Mouse (Mus musculus): ENCODE results near the gene Hdac9. TPM values are rescaled to one million over a fixed set of nuclear protein-coding genes. Genes with fewer than 3 reads are reported as not detected.

Hdac9 gene
- polyA plus RNA-seq, 1 experiment from 2014 or later: 4.6 TPM

GRCm38 (mm10) chr12:34191246-34191645, 725.6 kb downstream of the Hdac9 start:
- Histone ChIP-seq H3K27me3 (ENCODE audit: control insufficient read depth, insufficient read depth, low read length) (no peaks in the 10 kb centered on the region), H3K4me1 (ENCODE audit: control insufficient read depth, insufficient read depth, low read length) (no peaks in the 10 kb centered on the region), H3K27ac (ENCODE audit: low read length) (no peak overlapping the region), H3K4me3 (replicated peaks; ENCODE audit: low read length) (no peak overlapping the region), H3K9me3 (replicated peaks; ENCODE audit: control insufficient read depth, low read length) (no peaks in the 10 kb centered on the region), H3K36me3 (ENCODE audit: control insufficient read depth, insufficient read depth, low read length) (no peaks in the 10 kb centered on the region), H3K4me2 (ENCODE audit: low read depth, low read length) (no peak overlapping the region), H3K9ac (ENCODE audit: low read length) (no peak overlapping the region)
- 81% methylated on average over 1 of the region's 1 CpGs for WGBS
- no peak for ATAC-seq (ENCODE audit: insufficient read depth, low FRiP score)

GRCm38 (mm10) chr12:34178931-34179330, 738.0 kb downstream of the Hdac9 start:
- Histone ChIP-seq H3K4me3 (replicated peaks; ENCODE audit: low read length) (no peak overlapping the region), H3K36me3 (ENCODE audit: control insufficient read depth, insufficient read depth, low read length) (no peaks in the 10 kb centered on the region), H3K27ac (ENCODE audit: low read length) (no peak overlapping the region), H3K9me3 (replicated peaks; ENCODE audit: control insufficient read depth, low read length) (no peaks in the 10 kb centered on the region), H3K4me1 (ENCODE audit: control insufficient read depth, insufficient read depth, low read length) (no peaks in the 10 kb centered on the region), H3K27me3 (ENCODE audit: control insufficient read depth, insufficient read depth, low read length) (no peaks in the 10 kb centered on the region), H3K4me2 (ENCODE audit: low read depth, low read length) (no peak overlapping the region), H3K9ac (ENCODE audit: low read length) (no peak overlapping the region)
- ATAC-seq (ENCODE audit: insufficient read depth, low FRiP score): no peak
- 84% methylated on average over 4 of the region's 4 CpGs for WGBS

- no peaks in the 10 kb centered on the region for H3K36me3 ChIP-seq (ENCODE audit: control insufficient read depth, insufficient read depth, low read length)
- H3K4me3 ChIP-seq (replicated peaks; ENCODE audit: low read length): no peak overlapping the region
- no peak overlapping the region for H3K4me2 ChIP-seq (ENCODE audit: low read depth, low read length)
- no peak overlapping the region for H3K9ac ChIP-seq (ENCODE audit: low read length)
- no peak overlapping the region for H3K27ac ChIP-seq (ENCODE audit: low read length)
- no peak for ATAC-seq (ENCODE audit: insufficient read depth, low FRiP score)
- H3K4me1 ChIP-seq (ENCODE audit: control insufficient read depth, insufficient read depth, low read length): no peaks in the 10 kb centered on the region
- no peaks in the 10 kb centered on the region for H3K9me3 ChIP-seq (replicated peaks; ENCODE audit: control insufficient read depth, low read length)
- 88% methylated on average over 3 of the region's 3 CpGs for WGBS
- H3K27me3 ChIP-seq (ENCODE audit: control insufficient read depth, insufficient read depth, low read length): no peaks in the 10 kb centered on the region
These were observed 740.1 kb downstream of the Hdac9 start for GRCm38 (mm10) chr12:34176790-34177189.

GRCm38 (mm10) chr12:34173036-34173435, 743.9 kb downstream of the Hdac9 start:
- no peaks in the 10 kb centered on the region for H3K36me3 ChIP-seq (ENCODE audit: control insufficient read depth, insufficient read depth, low read length)
- H3K27ac ChIP-seq (ENCODE audit: low read length): no peak overlapping the region
- WGBS: 63% methylated on average over 1 of the region's 1 CpGs

GRCm38 (mm10) chr12:34170601-34171000, 746.3 kb downstream of the Hdac9 start:
- H3K9ac ChIP-seq (ENCODE audit: low read length): no peak overlapping the region
- ATAC-seq (ENCODE audit: insufficient read depth, low FRiP score): no peak
- no peaks in the 10 kb centered on the region for H3K36me3 ChIP-seq (ENCODE audit: control insufficient read depth, insufficient read depth, low read length)
- WGBS: 63% methylated on average over 3 of the region's 3 CpGs
- no peaks in the 10 kb centered on the region for H3K4me1 ChIP-seq (ENCODE audit: control insufficient read depth, insufficient read depth, low read length)
- no peak overlapping the region for H3K27ac ChIP-seq (ENCODE audit: low read length)
- H3K9me3 ChIP-seq (replicated peaks; ENCODE audit: control insufficient read depth, low read length): no peaks in the 10 kb centered on the region
- H3K4me2 ChIP-seq (ENCODE audit: low read depth, low read length): no peak overlapping the region
- H3K4me3 ChIP-seq (replicated peaks; ENCODE audit: low read length): no peak overlapping the region
- H3K27me3 ChIP-seq (ENCODE audit: control insufficient read depth, insufficient read depth, low read length): no peaks in the 10 kb centered on the region

More at GRCm38 (mm10) chr12:34173036-34173435, 743.9 kb downstream of the Hdac9 start:
- no peaks in the 10 kb centered on the region for H3K4me1 ChIP-seq (ENCODE audit: control insufficient read depth, insufficient read depth, low read length)
- no peak overlapping the region for H3K4me3 ChIP-seq (replicated peaks; ENCODE audit: low read length)
- no peaks in the 10 kb centered on the region for H3K27me3 ChIP-seq (ENCODE audit: control insufficient read depth, insufficient read depth, low read length)
- no peak for ATAC-seq (ENCODE audit: insufficient read depth, low FRiP score)
- H3K4me2 ChIP-seq (ENCODE audit: low read depth, low read length): no peak overlapping the region
- no peak overlapping the region for H3K9ac ChIP-seq (ENCODE audit: low read length)
- H3K9me3 ChIP-seq (replicated peaks; ENCODE audit: control insufficient read depth, low read length): no peaks in the 10 kb centered on the region

- Histone ChIP-seq H3K9ac (ENCODE audit: low read length) (no peak overlapping the region), H3K9me3 (replicated peaks; ENCODE audit: control insufficient read depth, low read length) (no peaks in the 10 kb centered on the region), H3K4me3 (replicated peaks; ENCODE audit: low read length) (no peak overlapping the region), H3K27me3 (ENCODE audit: control insufficient read depth, insufficient read depth, low read length) (no peaks in the 10 kb centered on the region), H3K36me3 (ENCODE audit: control insufficient read depth, insufficient read depth, low read length) (no peaks in the 10 kb centered on the region), H3K4me2 (ENCODE audit: low read depth, low read length) (no peak overlapping the region), H3K4me1 (ENCODE audit: control insufficient read depth, insufficient read depth, low read length) (no peaks in the 10 kb centered on the region), H3K27ac (ENCODE audit: low read length) (no peak overlapping the region)
- no peak for ATAC-seq (ENCODE audit: insufficient read depth, low FRiP score)
- 75% methylated on average over 4 of the region's 4 CpGs for WGBS
These were observed 751.2 kb downstream of the Hdac9 start for GRCm38 (mm10) chr12:34165674-34166073.

GRCm38 (mm10) chr12:34156301-34156700, 760.6 kb downstream of the Hdac9 start:
- Histone ChIP-seq H3K27ac (ENCODE audit: low read length) (no peak overlapping the region), H3K4me1 (ENCODE audit: control insufficient read depth, insufficient read depth, low read length) (no peaks in the 10 kb centered on the region; the same call in 1 of the 2 replicates), H3K36me3 (ENCODE audit: control insufficient read depth, insufficient read depth, low read length) (no peaks in the 10 kb centered on the region), H3K9me3 (replicated peaks; ENCODE audit: control insufficient read depth, low read length) (no peaks in the 10 kb centered on the region), H3K9ac (ENCODE audit: low read length) (no peak overlapping the region), H3K4me2 (ENCODE audit: low read depth, low read length) (no peak overlapping the region), H3K27me3 (ENCODE audit: control insufficient read depth, insufficient read depth, low read length) (no peaks in the 10 kb centered on the region), H3K4me3 (replicated peaks; ENCODE audit: low read length) (no peak overlapping the region)
- no peak for ATAC-seq (ENCODE audit: insufficient read depth, low FRiP score)
- 69% methylated on average over 6 of the region's 6 CpGs for WGBS

- WGBS: 38% methylated on average over 5 of the region's 5 CpGs
- H3K4me2 ChIP-seq (ENCODE audit: low read depth, low read length): no peak overlapping the region
- no peaks in the 10 kb centered on the region for H3K36me3 ChIP-seq (ENCODE audit: control insufficient read depth, insufficient read depth, low read length)
- no peak for ATAC-seq (ENCODE audit: insufficient read depth, low FRiP score)
- H3K9ac ChIP-seq (ENCODE audit: low read length): no peak overlapping the region
- no peak overlapping the region for H3K4me3 ChIP-seq (replicated peaks; ENCODE audit: low read length)
- no peaks in the 10 kb centered on the region for H3K9me3 ChIP-seq (replicated peaks; ENCODE audit: control insufficient read depth, low read length)
- H3K27ac ChIP-seq (ENCODE audit: low read length): no peak overlapping the region
- H3K4me1 ChIP-seq (ENCODE audit: control insufficient read depth, insufficient read depth, low read length): no peaks in the 10 kb centered on the region; the same call in 1 of the 2 replicates
- H3K27me3 ChIP-seq (ENCODE audit: control insufficient read depth, insufficient read depth, low read length): no peaks in the 10 kb centered on the region
These were observed 761.2 kb downstream of the Hdac9 start for GRCm38 (mm10) chr12:34155740-34156139.

- H3K4me1 ChIP-seq (ENCODE audit: control insufficient read depth, insufficient read depth, low read length): no peaks in the 10 kb centered on the region; the same call in 1 of the 2 replicates
- WGBS: 31% methylated on average over 3 of the region's 3 CpGs
- H3K36me3 ChIP-seq (ENCODE audit: control insufficient read depth, insufficient read depth, low read length): no peaks in the 10 kb centered on the region
- no peak overlapping the region for H3K9ac ChIP-seq (ENCODE audit: low read length)
- H3K9me3 ChIP-seq (replicated peaks; ENCODE audit: control insufficient read depth, low read length): no peaks in the 10 kb centered on the region
- no peak overlapping the region for H3K4me2 ChIP-seq (ENCODE audit: low read depth, low read length)
- no peak overlapping the region for H3K4me3 ChIP-seq (replicated peaks; ENCODE audit: low read length)
- no peaks in the 10 kb centered on the region for H3K27me3 ChIP-seq (ENCODE audit: control insufficient read depth, insufficient read depth, low read length)
- no peak overlapping the region for H3K27ac ChIP-seq (ENCODE audit: low read length)
- ATAC-seq (ENCODE audit: insufficient read depth, low FRiP score): no peak
These were observed 762.1 kb downstream of the Hdac9 start for GRCm38 (mm10) chr12:34154757-34155156.

- no peak overlapping the region for H3K9ac ChIP-seq (ENCODE audit: low read length)
- H3K4me2 ChIP-seq (ENCODE audit: low read depth, low read length): no peak overlapping the region
- no peaks in the 10 kb centered on the region; the same call in 1 of the 2 replicates for H3K4me1 ChIP-seq (ENCODE audit: control insufficient read depth, insufficient read depth, low read length)
- no peaks in the 10 kb centered on the region for H3K9me3 ChIP-seq (replicated peaks; ENCODE audit: control insufficient read depth, low read length)
- H3K36me3 ChIP-seq (ENCODE audit: control insufficient read depth, insufficient read depth, low read length): no peaks in the 10 kb centered on the region
- 44% methylated on average over 3 of the region's 3 CpGs for WGBS
- H3K4me3 ChIP-seq (replicated peaks; ENCODE audit: low read length): no peak overlapping the region
- ATAC-seq (ENCODE audit: insufficient read depth, low FRiP score): no peak
- no peak overlapping the region for H3K27ac ChIP-seq (ENCODE audit: low read length)
- no peaks in the 10 kb centered on the region for H3K27me3 ChIP-seq (ENCODE audit: control insufficient read depth, insufficient read depth, low read length)
These were observed 765.6 kb downstream of the Hdac9 start for GRCm38 (mm10) chr12:34151336-34151735.
